Mouse (Mus musculus) forebrain, embryonic 14.5 days (tissue): Measurements from ENCODE around the gene Olfr509. TPM values are rescaled to one million over a fixed set of nuclear protein-coding genes. Genes with fewer than 3 reads are reported as not detected.
"Not testable (repeated sequence)": the region's sequence is repeated elsewhere in the genome, so short reads cannot be mapped to it uniquely, and the experiment has no call there.

Experiments used
- ATAC-seq: fragments of 200-750 bp; cut with Nextera tagmentation; 2 replicates; pipeline ENCODE4 v1.8.0; 2017; ENCODE audit warnings: mild to moderate bottlenecking, moderate library complexity
- DNase-seq: peaks from one replicate; pipeline ENCODE4 v3.0.0-alpha.2; 2015; ENCODE audit warnings: low spot score
- H3K27ac ChIP-seq: fragments of 300-500 bp; sonication (generic); 2 replicates; pipeline ENCODE4 v1.5.1; 2014; ENCODE audit warnings: low read depth, mild to moderate bottlenecking, control low read depth, low read length, moderate library complexity
- H3K27me3 ChIP-seq: fragments of 300-500 bp; sonication (generic); replicated peaks from 2 replicates; pipeline ENCODE4 v1.6.1; 2014; ENCODE audit warnings: low read length, control low read depth, mixed read lengths; ENCODE audit not compliant: control insufficient read depth, insufficient read depth
- H3K36me3 ChIP-seq: fragments of 300-500 bp; sonication (generic); 2 replicates; pipeline ENCODE4 v1.6.1; 2014; ENCODE audit warnings: low read length, control low read depth; ENCODE audit not compliant: control insufficient read depth, insufficient read depth
- H3K4me1 ChIP-seq: fragments of 300-500 bp; sonication (generic); 2 replicates; pipeline ENCODE4 v1.6.1; 2014; ENCODE audit warnings: antibody characterized with exemption, low read length, control low read depth; ENCODE audit not compliant: control insufficient read depth, insufficient read depth
- H3K4me2 ChIP-seq: fragments of 300-500 bp; sonication (generic); 2 replicates; pipeline ENCODE4 v1.6.1; 2014; ENCODE audit warnings: mild to moderate bottlenecking, control low read depth, low read length
- H3K4me3 ChIP-seq: fragments of 300-500 bp; sonication (generic); 2 replicates; pipeline ENCODE4 v1.5.1; 2014; ENCODE audit warnings: low read depth, low read length, control low read depth
- H3K9ac ChIP-seq: fragments of 300-500 bp; sonication (generic); 2 replicates; pipeline ENCODE4 v1.6.1; 2014; ENCODE audit warnings: mild to moderate bottlenecking, low read length, control low read depth, moderate library complexity
- H3K9me3 ChIP-seq: fragments of 300-500 bp; sonication (generic); replicated peaks from 2 replicates; pipeline ENCODE4 v1.6.1; 2016; ENCODE audit warnings: low read length, control low read depth, mixed read lengths; ENCODE audit not compliant: control insufficient read depth
- WGBS: fragments of 180-500 bp; shearing (Covaris S2); extraction: QIAGEN DNeasy Blood & Tissue Kit; methylation state at CpG from one replicate; pipeline ENCODE4 v1.1.7; 2014; 5-methylcytosine and 5-hydroxymethylcytosine counted together
- polyA plus RNA-seq: library from polyadenylated mRNA; unstranded; fragments of >200 nt; fragmentation: Nextera tagmentation; extraction: Ambion mirVana; gene quantifications from 2 replicates; pipeline ENCODE4 v1.2.1, GENCODE M21; 2014

The Olfr509 gene
- not detected in 2 replicates for polyA plus RNA-seq

- H3K27ac ChIP-seq, result no peak within 1 kb of the TSS
Observed at GRCm38 (mm10) chr7:108651806-108652205, at the start of gene Olfr509. TSS of gene Olfr509 (minus strand) at chr7:108651906.

GRCm38 (mm10) chr7:108678886-108679285, 27.2 kb upstream of the Olfr509 start:
- Histone ChIP-seq H3K4me2 (no peak overlapping the region), H3K4me3 (no peak overlapping the region), H3K9ac (no peak overlapping the region), H3K9me3 (no peaks in the 10 kb centered on the region), H3K27me3 (no peaks in the 10 kb centered on the region), H3K27ac (no peak overlapping the region), H3K4me1 (no peaks in the 10 kb centered on the region), H3K36me3 (no peaks in the 10 kb centered on the region)
- no peak for DNase-seq
- no peak for ATAC-seq
- 84% methylated on average over 4 of the region's 4 CpGs for WGBS

More at GRCm38 (mm10) chr7:108651806-108652205, at the start of gene Olfr509:
- no peaks in the 10 kb centered on the region for H3K4me1 ChIP-seq
- ATAC-seq, result no peak
- no peak within 1 kb of the TSS for H3K4me2 ChIP-seq
- no peaks in the 10 kb centered on the region for H3K36me3 ChIP-seq
- H3K9me3 ChIP-seq, result no peaks in the 10 kb centered on the region
- H3K27me3 ChIP-seq, result no peaks in the 10 kb centered on the region
- H3K4me3 ChIP-seq, result no peak within 1 kb of the TSS
- DNase-seq, result no peak
- H3K9ac ChIP-seq, result no peak within 1 kb of the TSS

GRCm38 (mm10) chr7:108671058-108671457, 19.4 kb upstream of the Olfr509 start:
- Histone ChIP-seq H3K27me3 (no peaks in the 10 kb centered on the region), H3K36me3 (no peaks in the 10 kb centered on the region), H3K4me2 (no peak overlapping the region), H3K9me3 (no peaks in the 10 kb centered on the region), H3K4me3 (no peak overlapping the region), H3K9ac (no peak overlapping the region), H3K27ac (no peak overlapping the region), H3K4me1 (no peaks in the 10 kb centered on the region)
- no peak for DNase-seq
- WGBS, result 74% methylated on average over 1 of the region's 1 CpGs
- no peak for ATAC-seq

GRCm38 (mm10) chr7:108666118-108666517, 14.4 kb upstream of the Olfr509 start, which contains the start of gene Olfr510:
TSS of gene Olfr510 (plus strand) at chr7:108666418.
- H3K36me3 ChIP-seq, result no peaks in the 10 kb centered on the region
- H3K27ac ChIP-seq, result no peak within 1 kb of the TSS

GRCm38 (mm10) chr7:108662419-108662818, 10.7 kb upstream of the Olfr509 start:
- H3K9me3 ChIP-seq, result no peaks in the 10 kb centered on the region
- ATAC-seq, result no peak
- no peak overlapping the region for H3K4me2 ChIP-seq
- 74% methylated on average over 3 of the region's 3 CpGs for WGBS
- no peak overlapping the region for H3K27ac ChIP-seq
- no peaks in the 10 kb centered on the region for H3K36me3 ChIP-seq
- DNase-seq, result no peak
- no peak overlapping the region for H3K9ac ChIP-seq
- H3K4me1 ChIP-seq, result no peaks in the 10 kb centered on the region
- no peaks in the 10 kb centered on the region for H3K27me3 ChIP-seq
- H3K4me3 ChIP-seq, result no peak overlapping the region

More at GRCm38 (mm10) chr7:108666118-108666517, 14.4 kb upstream of the Olfr509 start, which contains the start of gene Olfr510:
- Histone ChIP-seq H3K9ac (no peak within 1 kb of the TSS), H3K4me3 (no peak within 1 kb of the TSS), H3K27me3 (no peaks in the 10 kb centered on the region), H3K9me3 (no peaks in the 10 kb centered on the region), H3K4me1 (no peaks in the 10 kb centered on the region), H3K4me2 (no peak within 1 kb of the TSS)
- DNase-seq, result no peak
- no peak for ATAC-seq
- WGBS, result 93% methylated on average over 1 of the region's 1 CpGs

- H3K4me3 ChIP-seq, result no peak within 1 kb of the TSS
- H3K27ac ChIP-seq, result no peak within 1 kb of the TSS
- H3K4me2 ChIP-seq, result no peak within 1 kb of the TSS
- 87% methylated on average over 3 of the region's 3 CpGs for WGBS
- ATAC-seq, result no peak
- no peak for DNase-seq
- H3K9ac ChIP-seq, result no peak within 1 kb of the TSS
- no peaks in the 10 kb centered on the region for H3K36me3 ChIP-seq
- H3K4me1 ChIP-seq, result no peaks in the 10 kb centered on the region
- H3K9me3 ChIP-seq, result no peaks in the 10 kb centered on the region
- no peaks in the 10 kb centered on the region for H3K27me3 ChIP-seq
Observed at GRCm38 (mm10) chr7:108629694-108630093, 22.0 kb downstream of the Olfr509 start, which contains the start of gene Olfr508. TSS of gene Olfr508 (plus strand) at chr7:108629994.

- ATAC-seq, result no peak
Observed at GRCm38 (mm10) chr7:108621514-108621913, 30.2 kb downstream of the Olfr509 start, which contains the start of gene Olfr507. TSS of gene Olfr507 (plus strand) at chr7:108621814.

GRCm38 (mm10) chr7:108616781-108617180, 34.9 kb downstream of the Olfr509 start:
- H3K4me2 ChIP-seq, H3K27me3 ChIP-seq, H3K36me3 ChIP-seq, H3K9ac ChIP-seq, H3K4me1 ChIP-seq, H3K9me3 ChIP-seq, H3K4me3 ChIP-seq, DNase-seq, H3K27ac ChIP-seq, ATAC-seq: not testable (repeated sequence)
- WGBS, result 57% methylated on average over 3 of the region's 3 CpGs

More at GRCm38 (mm10) chr7:108621514-108621913, 30.2 kb downstream of the Olfr509 start, which contains the start of gene Olfr507:
- Histone ChIP-seq H3K27me3 (no peaks in the 10 kb centered on the region), H3K4me2 (no peak within 1 kb of the TSS), H3K4me1 (no peaks in the 10 kb centered on the region), H3K4me3 (no peak within 1 kb of the TSS), H3K9me3 (no peaks in the 10 kb centered on the region), H3K36me3 (no peaks in the 10 kb centered on the region), H3K9ac (no peak within 1 kb of the TSS), H3K27ac (no peak within 1 kb of the TSS)
- WGBS, result 78% methylated on average over 2 of the region's 2 CpGs
- DNase-seq, result no peak

GRCm38 (mm10) chr7:108614110-108614509, 37.6 kb downstream of the Olfr509 start:
- Histone ChIP-seq H3K36me3 (no peaks in the 10 kb centered on the region), H3K4me3 (no peak overlapping the region), H3K27ac (no peak overlapping the region), H3K4me2 (no peak overlapping the region), H3K9me3 (no peaks in the 10 kb centered on the region), H3K27me3 (no peaks in the 10 kb centered on the region), H3K9ac (no peak overlapping the region), H3K4me1 (no peaks in the 10 kb centered on the region)
- 97% methylated on average over 2 of the region's 2 CpGs for WGBS
- no peak for DNase-seq
- no peak for ATAC-seq
